7 mouse cellular contexts compared by ENCODE assay signal in the genomic region with DNA sequence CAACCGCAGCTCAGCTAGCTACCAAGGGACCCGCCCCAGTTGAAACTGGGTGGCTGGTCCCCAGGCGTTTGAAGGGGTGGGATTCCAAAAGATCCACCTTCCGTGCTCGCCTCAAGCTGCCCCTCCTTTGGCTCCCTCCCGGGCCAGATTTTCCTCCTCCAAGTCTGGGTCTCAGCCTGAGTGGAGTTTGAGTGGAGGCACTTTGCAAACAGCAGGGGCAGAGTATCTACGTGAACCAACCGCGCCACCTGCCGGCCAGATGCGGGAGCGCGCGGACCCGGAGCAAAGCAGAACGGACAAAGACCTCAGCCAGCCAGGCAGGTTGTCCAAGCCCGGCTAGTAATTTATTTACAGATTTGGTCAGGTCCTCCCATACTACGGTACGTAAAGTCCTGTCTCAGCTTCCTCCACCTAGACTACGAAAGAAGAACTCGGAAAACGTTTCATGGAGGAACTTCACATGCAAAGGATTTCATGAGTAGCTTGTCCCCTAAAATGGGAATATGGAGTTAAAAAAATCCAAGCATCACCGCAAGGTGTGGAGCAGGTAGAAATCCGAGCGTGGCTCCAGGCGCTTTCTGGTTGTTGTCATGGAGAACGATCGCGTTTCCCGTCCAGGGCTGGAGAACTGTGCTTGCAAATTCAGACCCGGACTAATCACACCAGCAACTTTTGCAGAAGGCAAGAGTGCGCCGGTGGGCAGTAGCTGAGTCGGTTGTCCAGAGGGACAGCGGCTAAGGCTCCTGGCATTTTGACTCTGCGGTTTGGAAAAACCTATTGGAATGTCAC. TPM values are rescaled to one million over a fixed set of nuclear protein-coding genes. Genes with fewer than 3 reads are reported as not detected.
A peak's percentile ranks its signal among the peaks of the same experiment; 100 is the strongest.
DNase-seq lines count a peak whose midpoint lies in the region; ATAC-seq and TF ChIP-seq lines count a peak whose summit lies in the region.

No protein-coding gene starts in this region.

- no peak for TF ChIP-seq POLR2A in bone marrow macrophage, adult 2 months (IDR thresholded peaks at IDR 0.05; ENCODE audit: borderline replicate concordance, low read depth, low read length)
- TF ChIP-seq POLR2A in limb, embryonic 14.5 days (IDR thresholded peaks at IDR 0.05; ENCODE audit: borderline replicate concordance, extremely low read depth, insufficient read depth, insufficient read length): no peak
- no peak for TF ChIP-seq POLR2A in spleen, adult 2 months (IDR thresholded peaks at IDR 0.05; ENCODE audit: low read depth, low read length)

- no peaks in the 10 kb centered on the region for H3K36me3 ChIP-seq in embryonic facial prominence, embryonic 14.5 days (ENCODE audit: control insufficient read depth, insufficient read depth, low read length)
- no peaks in the 10 kb centered on the region for H3K36me3 ChIP-seq in kidney, embryonic 14.5 days (ENCODE audit: control insufficient read depth, insufficient read depth, low read length)
- H3K36me3 ChIP-seq in limb, embryonic 14.5 days (ENCODE audit: control insufficient read depth, insufficient read depth, low read length): peaks cover 3% of the 10 kb centered on the region; the same call in 1 of the 2 replicates
- H3K36me3 ChIP-seq in midbrain, embryonic 16.5 days (ENCODE audit: control insufficient read depth, insufficient read depth, low read length): no peaks in the 10 kb centered on the region
- no peaks in the 10 kb centered on the region for H3K36me3 ChIP-seq in spleen, adult 2 months (ENCODE audit: control insufficient read depth, insufficient read depth, low read length)

- DNase-seq in embryonic facial prominence, embryonic 14.5 days (ENCODE audit: low spot score): peak; percentile 95
- peak; percentile 83 to 91 for DNase-seq in heart, adult 9 months (ENCODE audit: low spot score in 2 of 2)
- DNase-seq in limb, embryonic 14.5 days (ENCODE audit: low spot score): peak; percentile 82
- DNase-seq in spleen, adult 2 months (ENCODE audit: low read depth in 1 of 2, low spot score in 2 of 2): peak in 1 of 2 experiments; percentile 43

- ATAC-seq in embryonic facial prominence, embryonic 14.5 days (ENCODE audit: low read depth): peak; percentile 64
- ATAC-seq in kidney, embryonic 14.5 days (ENCODE audit: low FRiP score, low TSS enrichment): peak; percentile 40
- ATAC-seq in limb, embryonic 14.5 days (ENCODE audit: low FRiP score, low read depth): peak; percentile 51
- ATAC-seq in midbrain, embryonic 16.5 days: peak; percentile 36

- WGBS in embryonic facial prominence, embryonic 14.5 days: under 1% methylated on average over 36 of the region's 36 CpGs
- WGBS in kidney, embryonic 14.5 days: under 1% methylated on average over 36 of the region's 36 CpGs
- 2% methylated on average over 36 of the region's 36 CpGs for WGBS in limb, embryonic 14.5 days
- under 1% methylated on average over 36 of the region's 36 CpGs for WGBS in midbrain, embryonic 16.5 days
- 4% methylated on average over 36 of the region's 36 CpGs for WGBS in spleen, adult 2 months

- TF ChIP-seq CTCF in bone marrow macrophage, adult 2 months (IDR thresholded peaks at IDR 0.05; ENCODE audit: low read depth, low read length): peak; percentile 91
- TF ChIP-seq CTCF in spleen, adult 2 months (IDR thresholded peaks at IDR 0.05; ENCODE audit: extremely low read depth, insufficient read depth, insufficient read length, insufficient replicate concordance): peak; percentile 52; the same call in 1 of the 2 replicates

- no peak overlapping the region for H3K27ac ChIP-seq in bone marrow macrophage, adult 2 months (ENCODE audit: insufficient read depth, low read depth, low read length)
- peak overlapping the region; percentile 76 for H3K27ac ChIP-seq in embryonic facial prominence, embryonic 14.5 days (replicated peaks; ENCODE audit: low read depth, low read length)
- 0 out of 2 replicates have a peak overlapping the region, but pooled peaks have one; percentile 6 for H3K27ac ChIP-seq in kidney, embryonic 14.5 days (ENCODE audit: low read depth, low read length)
- H3K27ac ChIP-seq in limb, embryonic 14.5 days (replicated peaks; ENCODE audit: low read depth, low read length): peak overlapping the region; percentile 72; the same call in 1 of the 2 replicates
- H3K27ac ChIP-seq in midbrain, embryonic 16.5 days (ENCODE audit: low read length): peak overlapping the region; percentile 76
- H3K27ac ChIP-seq in spleen, adult 2 months (ENCODE audit: insufficient read depth, low read length): no peak overlapping the region

- H3K4me2 ChIP-seq in embryonic facial prominence, embryonic 14.5 days (ENCODE audit: low read depth, low read length): peak overlapping the region; percentile 91
- H3K4me2 ChIP-seq in kidney, embryonic 14.5 days (replicated peaks; ENCODE audit: low read depth, low read length): peak overlapping the region; percentile 96
- peak overlapping the region; percentile 69 for H3K4me2 ChIP-seq in limb, embryonic 14.5 days (replicated peaks; ENCODE audit: low read depth, low read length, severe bottlenecking)
- H3K4me2 ChIP-seq in midbrain, embryonic 16.5 days (ENCODE audit: low read length): peak overlapping the region; percentile 82

- H3K9me3 ChIP-seq in embryonic facial prominence, embryonic 14.5 days (ENCODE audit: control insufficient read depth, low read length): no peaks in the 10 kb centered on the region
- H3K9me3 ChIP-seq in kidney, embryonic 14.5 days (ENCODE audit: control insufficient read depth, low read length): no peaks in the 10 kb centered on the region
- H3K9me3 ChIP-seq in limb, embryonic 14.5 days (ENCODE audit: control insufficient read depth, low read length): no peaks in the 10 kb centered on the region
- H3K9me3 ChIP-seq in midbrain, embryonic 16.5 days (replicated peaks; ENCODE audit: control insufficient read depth, low read length, poor library complexity, severe bottlenecking): no peaks in the 10 kb centered on the region

- H3K4me3 ChIP-seq in bone marrow macrophage, adult 2 months (ENCODE audit: insufficient read depth, low read length): no peak overlapping the region
- H3K4me3 ChIP-seq in embryonic facial prominence, embryonic 14.5 days (ENCODE audit: low read depth, low read length): peak overlapping the region; percentile 69
- H3K4me3 ChIP-seq in kidney, embryonic 14.5 days (ENCODE audit: low read length): peak overlapping the region; percentile 71
- peak overlapping the region; percentile 74 for H3K4me3 ChIP-seq in limb, embryonic 14.5 days (replicated peaks; ENCODE audit: low read length)
- peak overlapping the region; percentile 57 for H3K4me3 ChIP-seq in midbrain, embryonic 16.5 days (ENCODE audit: low read depth, low read length)
- no peak overlapping the region for H3K4me3 ChIP-seq in spleen, adult 2 months (ENCODE audit: extremely low read depth, insufficient read depth, insufficient read length)

- peak overlapping the region; percentile 81 for H3K9ac ChIP-seq in embryonic facial prominence, embryonic 14.5 days (ENCODE audit: low read depth, low read length)
- H3K9ac ChIP-seq in kidney, embryonic 14.5 days (ENCODE audit: low read depth, low read length): peak overlapping the region; percentile 52; the same call in 1 of the 2 replicates
- H3K9ac ChIP-seq in limb, embryonic 14.5 days (ENCODE audit: low read depth, low read length, severe bottlenecking): peak overlapping the region; percentile 79
- peak overlapping the region; percentile 70 for H3K9ac ChIP-seq in midbrain, embryonic 16.5 days (ENCODE audit: low read depth, low read length)

- H3K4me1 ChIP-seq in bone marrow macrophage, adult 2 months (ENCODE audit: control insufficient read depth, insufficient read depth, low read length): no peaks in the 10 kb centered on the region
- peaks cover 12% of the 10 kb centered on the region for H3K4me1 ChIP-seq in embryonic facial prominence, embryonic 14.5 days (ENCODE audit: control insufficient read depth, insufficient read depth, low read length)
- H3K4me1 ChIP-seq in kidney, embryonic 14.5 days (ENCODE audit: control insufficient read depth, insufficient read depth, low read length): peaks cover 10% of the 10 kb centered on the region; the same call in 1 of the 2 replicates
- peaks cover 12% of the 10 kb centered on the region for H3K4me1 ChIP-seq in limb, embryonic 14.5 days (ENCODE audit: control insufficient read depth, insufficient read depth, low read length)
- H3K4me1 ChIP-seq in midbrain, embryonic 16.5 days (ENCODE audit: control insufficient read depth, insufficient read depth, low read length): peaks cover 21% of the 10 kb centered on the region
- H3K4me1 ChIP-seq in spleen, adult 2 months (ENCODE audit: control insufficient read depth, insufficient read depth, insufficient read length): no peaks in the 10 kb centered on the region

- no peaks in the 10 kb centered on the region; the same call in 1 of the 2 replicates for H3K27me3 ChIP-seq in embryonic facial prominence, embryonic 14.5 days (replicated peaks; ENCODE audit: control insufficient read depth, insufficient read depth, low read length)
- peaks cover 10% of the 10 kb centered on the region; the same call in 1 of the 2 replicates for H3K27me3 ChIP-seq in kidney, embryonic 14.5 days (ENCODE audit: control insufficient read depth, insufficient read depth, low read length)
- H3K27me3 ChIP-seq in limb, embryonic 14.5 days (ENCODE audit: control insufficient read depth, insufficient read depth, low read length): 0 out of 2 replicates have a peak, but pooled peaks cover 8% of the 10 kb centered on the region
- no peaks in the 10 kb centered on the region for H3K27me3 ChIP-seq in midbrain, embryonic 16.5 days (ENCODE audit: control insufficient read depth, insufficient read depth, low read depth, low read length)
- H3K27me3 ChIP-seq in spleen, adult 2 months (ENCODE audit: control insufficient read depth, insufficient read depth, low read length): no peaks in the 10 kb centered on the region; the same call in 1 of the 2 replicates

RNA-seq across cellular contexts. Expression of gene Epha4, which starts 1.5 kb away (rescaled TPM):
- polyA plus RNA-seq in bone marrow macrophage, adult 2 months (2012; ENCODE audit: insufficient read depth, insufficient read length, missing spikeins): 0.17 TPM in 1 of 2 replicates, not detected in the other
- 23.2 and 36.2 TPM in 2 replicates for polyA plus RNA-seq in embryonic facial prominence, embryonic 14.5 days (2014; fragmentation: Nextera tagmentation; extraction: Ambion mirVana)
- 12.1 and 24.0 TPM in 2 replicates for polyA plus RNA-seq in kidney, embryonic 14.5 days (2014; fragmentation: Nextera tagmentation; extraction: Ambion mirVana)
- polyA plus RNA-seq in limb, embryonic 14.5 days (2012; rRNA removed): 34.5 and 45.8 TPM in 2 replicates
- polyA plus RNA-seq in limb, embryonic 14.5 days (2014; fragmentation: Nextera tagmentation; extraction: Ambion mirVana): 53.5 and 63.0 TPM in 2 replicates
- 30.4 and 36.8 TPM in 2 replicates for polyA plus RNA-seq in midbrain, embryonic 16.5 days (2015; fragmentation: Nextera tagmentation; extraction: Ambion mirVana)
- polyA plus RNA-seq in spleen, adult 2 months (2012; rRNA removed): 0.36 and 0.66 TPM in 2 replicates

Comparison
In these comparisons a context has a peak if more than half of its experiments do, and no peak if none do; other contexts are left out.
1. H3K27ac ChIP-seq: peak in embryonic facial prominence, embryonic 14.5 days (single experiment), kidney, embryonic 14.5 days (single experiment), limb, embryonic 14.5 days (single experiment) and midbrain, embryonic 16.5 days (single experiment); none in bone marrow macrophage, adult 2 months (single experiment) and spleen, adult 2 months (single experiment).
2. H3K4me3 ChIP-seq: peak in embryonic facial prominence, embryonic 14.5 days (single experiment), kidney, embryonic 14.5 days (single experiment), limb, embryonic 14.5 days (single experiment) and midbrain, embryonic 16.5 days (single experiment); none in bone marrow macrophage, adult 2 months (single experiment) and spleen, adult 2 months (single experiment).
3. Peak in every context shown above with its lines, with median percentiles within 50 percentile points of each other: ATAC-seq, H3K4me2 ChIP-seq and H3K9ac ChIP-seq.